Mouse (Mus musculus) embryonic fibroblast, embryonic 13.5 days (primary cell): ENCODE measurements around the gene Olfr1214. TPM values are rescaled to one million over a fixed set of nuclear protein-coding genes. Genes with fewer than 3 reads are reported as not detected.
"Not testable (repeated sequence)": the region's sequence is repeated elsewhere in the genome, so short reads cannot be mapped to it uniquely, and the experiment has no call there.

Source experiments
- H3K27ac ChIP-seq: 2 replicates; pipeline ENCODE4 v1.5.1; 2012; ENCODE audit warnings: low read length, control low read depth, inconsistent platforms; ENCODE audit not compliant: insufficient read depth
- H3K4me1 ChIP-seq: 2 replicates; pipeline ENCODE4 v1.6.1; 2011; ENCODE audit warnings: low read length; ENCODE audit not compliant: control insufficient read depth, insufficient read depth
- H3K4me3 ChIP-seq: 2 replicates; pipeline ENCODE4 v1.5.1; 2011; ENCODE audit warnings: mild to moderate bottlenecking, control low read depth, low read length; ENCODE audit not compliant: insufficient read depth
- CTCF ChIP-seq: IDR thresholded peaks from 2 replicates; pipeline ENCODE4 v1.5.1; 2011; ENCODE audit warnings: mild to moderate bottlenecking, control low read depth, low read length, moderate library complexity, borderline replicate concordance; ENCODE audit not compliant: insufficient read depth
- POLR2A ChIP-seq: IDR thresholded peaks from 2 replicates; pipeline ENCODE4 v1.6.1; 2011; ENCODE audit warnings: low read depth, mild to moderate bottlenecking, control low read depth, low read length, moderate library complexity
- polyA plus RNA-seq: library from polyadenylated mRNA; stranded (reverse); fragments of >200 nt; gene quantifications from 2 replicates; pipeline ENCODE4 v1.2.4, GENCODE M21; 2011; ENCODE audit warnings: low read depth; ENCODE audit not compliant: missing spikeins, insufficient read length

Gene Olfr1214
- not detected in 2 replicates for polyA plus RNA-seq

DNA sequence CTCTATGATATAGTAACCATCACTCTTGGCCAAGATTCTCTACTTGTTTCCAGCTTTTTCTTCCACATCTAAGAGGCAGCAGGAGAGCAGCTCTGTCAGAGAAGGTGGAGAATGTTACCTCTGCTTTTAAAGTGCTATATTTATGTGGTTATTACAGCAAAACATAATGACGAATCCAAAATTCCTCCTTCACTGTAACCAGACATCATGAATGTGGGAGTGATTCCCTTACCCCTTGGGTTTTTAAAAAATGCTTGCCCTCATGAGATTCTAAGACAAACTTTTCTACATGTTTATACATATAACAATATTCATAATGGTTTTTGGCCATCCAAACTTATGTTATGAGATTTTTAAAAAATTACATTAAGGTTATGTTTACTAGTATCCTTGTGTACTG lies at the start of gene Olfr1214:
TSS of gene Olfr1214 (minus strand) at position 101 of the 400 bp plus-strand sequence.
- H3K27ac ChIP-seq, result no peak within 1 kb of the TSS
- TF ChIP-seq POLR2A (no peak), CTCF (no peak)
- H3K4me3 ChIP-seq, result no peak within 1 kb of the TSS
- H3K4me1 ChIP-seq, result no peaks in the 10 kb centered on the region

DNA sequence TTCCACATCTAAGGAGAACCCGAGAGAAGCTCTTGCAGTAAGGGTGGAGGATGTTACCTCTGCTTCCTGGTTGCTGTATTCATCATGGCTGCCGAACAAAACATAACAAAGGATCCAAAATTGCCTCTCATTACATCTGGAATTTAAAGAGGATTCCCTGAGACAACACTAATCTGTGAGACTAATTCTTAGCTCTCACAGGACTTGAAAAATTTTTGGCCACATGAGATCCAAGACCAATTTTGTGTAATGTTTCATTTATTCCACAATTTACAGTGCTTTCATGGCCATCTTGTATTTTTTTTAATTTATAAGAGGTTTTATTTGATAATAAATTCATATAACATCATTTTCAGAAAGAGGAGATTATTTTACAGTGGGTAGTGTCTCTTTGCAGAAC lies 39.5 kb upstream of the Olfr1214 start, which contains the start of gene Olfr1217:
TSS of gene Olfr1217 (minus strand) at position 101 of the 400 bp plus-strand sequence.
- no peak within 1 kb of the TSS for H3K27ac ChIP-seq

DNA sequence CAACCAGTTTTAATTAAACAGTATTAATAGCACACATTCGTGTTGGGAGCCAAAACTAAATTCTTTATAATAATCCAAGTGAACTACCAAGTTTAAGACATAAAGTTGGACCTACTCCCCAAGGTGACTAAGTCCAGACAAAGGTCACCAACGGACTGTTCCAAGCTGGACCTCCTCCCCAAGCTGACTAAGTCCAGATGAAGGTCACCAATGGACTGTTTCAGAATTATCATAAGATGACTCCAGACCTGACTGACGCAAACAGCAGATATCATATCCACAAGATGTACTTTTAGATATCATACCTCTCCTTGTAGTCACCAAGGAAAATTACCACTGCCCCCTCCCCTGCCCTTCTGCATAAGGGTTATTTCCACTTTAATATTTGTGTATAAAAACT lies 29.0 kb upstream of the Olfr1214 start:
- H3K4me1 ChIP-seq, H3K4me3 ChIP-seq, H3K27ac ChIP-seq: not testable (repeated sequence)

More for the DNA sequence above, 39.5 kb upstream of the Olfr1214 start, which contains the start of gene Olfr1217:
- H3K4me3 ChIP-seq, result no peak within 1 kb of the TSS
- no peak for TF ChIP-seq POLR2A
- TF ChIP-seq CTCF, result no peak
- no peaks in the 10 kb centered on the region for H3K4me1 ChIP-seq

DNA sequence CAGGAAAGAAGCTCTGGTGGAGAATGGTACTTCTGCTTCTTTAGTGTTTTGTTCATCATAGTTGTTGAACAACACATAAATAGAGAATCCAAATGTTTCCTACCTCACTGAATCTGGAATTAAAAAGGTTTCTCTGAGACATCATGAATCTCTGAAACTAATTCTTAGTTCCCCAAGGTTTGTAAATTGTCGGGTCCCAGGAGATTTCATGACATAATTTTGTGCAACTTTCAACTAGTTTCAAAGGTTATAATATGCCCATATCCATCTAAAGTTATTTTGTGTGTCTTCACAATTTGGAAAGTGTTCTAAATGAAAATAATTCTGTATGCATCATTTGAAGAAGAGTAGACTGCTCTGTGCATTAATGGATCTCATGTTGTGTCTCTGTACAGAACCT lies 25.8 kb upstream of the Olfr1214 start, which contains the start of gene Olfr1216:
TSS of gene Olfr1216 (minus strand) at position 101 of the 400 bp plus-strand sequence.
- TF ChIP-seq POLR2A, result no peak
- no peak for TF ChIP-seq CTCF
- Histone ChIP-seq H3K4me1 (no peaks in the 10 kb centered on the region), H3K4me3 (no peak within 1 kb of the TSS), H3K27ac (no peak within 1 kb of the TSS)

DNA sequence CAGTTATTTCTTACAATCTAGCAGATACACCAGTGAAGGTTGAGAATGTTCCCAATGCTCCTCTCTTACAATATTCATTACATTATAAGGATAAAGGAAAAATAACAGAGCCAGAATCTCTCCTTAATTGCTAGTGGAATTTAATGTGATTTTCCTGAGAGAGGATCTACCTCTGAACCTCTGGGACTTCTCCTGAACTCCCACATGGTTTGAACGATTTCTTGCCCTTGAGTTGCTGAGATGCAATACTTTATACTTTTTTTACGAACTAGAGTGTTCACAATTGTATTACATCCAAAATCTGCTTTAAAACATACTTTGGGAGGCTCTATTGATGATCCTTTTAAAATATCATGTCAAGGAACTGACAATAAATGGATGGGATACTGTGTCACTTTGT lies 14.4 kb upstream of the Olfr1214 start, which contains the start of gene Olfr1215:
TSS of gene Olfr1215 (minus strand) at position 101 of the 400 bp plus-strand sequence.
- Histone ChIP-seq H3K4me3 (no peak within 1 kb of the TSS), H3K27ac (no peak within 1 kb of the TSS), H3K4me1 (no peaks in the 10 kb centered on the region)
- TF ChIP-seq POLR2A (no peak), CTCF (no peak)

DNA sequence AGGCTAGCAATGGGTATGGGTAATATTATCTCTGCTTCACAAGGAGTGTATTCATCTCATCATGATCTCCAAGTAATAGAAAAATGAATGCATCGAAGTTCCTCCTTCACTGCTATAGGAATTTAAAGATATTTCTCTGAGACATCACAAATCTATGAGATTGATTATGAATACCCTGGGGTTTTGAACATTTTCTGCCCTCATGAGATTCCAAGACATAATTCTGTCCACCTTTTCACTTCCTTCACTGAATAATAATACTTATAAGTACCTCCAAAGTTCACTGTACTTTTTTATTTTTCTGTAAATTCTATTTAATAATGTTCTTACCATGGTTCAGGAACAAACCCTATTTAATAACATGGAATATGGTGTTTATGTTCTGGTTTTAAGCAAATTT lies 12.3 kb downstream of the Olfr1214 start, which contains the start of gene Gm13762:
TSS of gene Gm13762 (minus strand) at position 101 of the 400 bp plus-strand sequence.
- Histone ChIP-seq H3K4me1 (no peaks in the 10 kb centered on the region), H3K4me3 (no peak within 1 kb of the TSS), H3K27ac (no peak within 1 kb of the TSS)
- TF ChIP-seq POLR2A (no peak), CTCF (no peak)

DNA sequence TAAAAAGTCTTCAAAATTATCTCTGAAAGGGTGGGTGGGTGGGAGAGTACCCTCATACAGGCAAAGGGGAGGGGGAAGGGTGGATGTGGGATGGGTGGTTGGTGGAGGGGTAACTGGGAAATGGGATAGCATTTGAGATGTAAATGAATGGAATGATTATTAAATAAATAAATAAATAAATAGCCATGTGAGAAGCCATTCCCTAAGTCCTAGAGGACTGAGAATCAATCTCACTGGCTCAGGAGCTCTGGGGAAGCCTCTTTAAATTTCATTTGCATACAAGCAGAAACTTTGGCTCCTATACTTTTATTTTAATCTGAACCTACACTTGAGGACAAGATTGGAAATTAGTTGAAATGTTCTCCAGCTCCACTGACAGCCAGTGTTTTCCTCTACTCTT lies 38.8 kb downstream of the Olfr1214 start, which contains the start of gene Olfr1212:
TSS of gene Olfr1212 (plus strand) at position 301 of the 400 bp plus-strand sequence.
- H3K4me1 ChIP-seq, result no peaks in the 10 kb centered on the region
- no peak within 1 kb of the TSS for H3K4me3 ChIP-seq
- TF ChIP-seq CTCF, result no peak
- no peak for TF ChIP-seq POLR2A
- H3K27ac ChIP-seq, result no peak within 1 kb of the TSS

DNA sequence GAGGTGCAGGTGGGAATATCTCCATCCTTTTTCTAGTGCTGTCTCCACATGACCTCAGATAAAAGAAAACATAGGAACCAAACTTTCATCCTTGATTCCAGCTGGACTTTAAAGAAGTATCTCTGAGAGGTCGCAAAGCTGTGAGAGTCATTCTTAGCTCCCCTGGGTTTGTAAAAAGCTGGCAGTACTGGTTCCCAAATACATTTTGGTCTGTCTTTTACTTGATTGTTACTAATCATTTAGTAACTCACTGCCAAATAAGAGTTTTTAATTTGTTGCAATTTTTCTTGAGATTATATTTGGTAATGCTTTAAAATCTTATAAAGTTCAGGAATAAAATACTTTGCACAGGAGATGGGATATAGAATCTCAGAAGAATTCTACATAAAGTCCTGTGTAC lies 54.4 kb downstream of the Olfr1214 start, which contains the start of gene Olfr1211:
TSS of gene Olfr1211 (minus strand) at position 101 of the 400 bp plus-strand sequence.
- H3K4me1 ChIP-seq, result no peaks in the 10 kb centered on the region
- no peak within 1 kb of the TSS for H3K4me3 ChIP-seq
- TF ChIP-seq POLR2A (no peak), CTCF (no peak)
- H3K27ac ChIP-seq, result no peak within 1 kb of the TSS

Other genes with a start within 250 kb of the Olfr1214 start
- not detected in 2 replicates for gene Olfr1198, start 241.3 kb downstream of the Olfr1214 start, polyA plus RNA-seq
- gene Olfr1199, start 232.2 kb downstream of the Olfr1214 start, polyA plus RNA-seq, result not detected in 2 replicates
- gene Olfr1200, start 222.2 kb downstream of the Olfr1214 start, polyA plus RNA-seq, result not detected in 2 replicates
- gene Olfr1201, start 199.6 kb downstream of the Olfr1214 start, polyA plus RNA-seq, result not detected in 2 replicates
- gene Olfr1202, start 178.2 kb downstream of the Olfr1214 start, polyA plus RNA-seq, result not detected in 2 replicates
- gene Olfr1205, start 162.9 kb downstream of the Olfr1214 start, polyA plus RNA-seq, result not detected in 2 replicates
- gene Olfr1204, start 143.4 kb downstream of the Olfr1214 start, polyA plus RNA-seq, result not detected in 2 replicates
- gene Olfr1206, start 129.4 kb downstream of the Olfr1214 start, polyA plus RNA-seq, result not detected in 2 replicates
- not detected in 2 replicates for gene Olfr1208, start 90.3 kb downstream of the Olfr1214 start, polyA plus RNA-seq
- gene Olfr1209, start 77.5 kb downstream of the Olfr1214 start, polyA plus RNA-seq, result not detected in 2 replicates
- not detected in 2 replicates for gene Olfr1211, start 54.5 kb downstream of the Olfr1214 start, polyA plus RNA-seq
- gene Olfr1212, start 38.7 kb downstream of the Olfr1214 start, polyA plus RNA-seq, result not detected in 2 replicates
- not detected in 2 replicates for gene Gm13762, start 12.4 kb downstream of the Olfr1214 start, polyA plus RNA-seq
- not detected in 2 replicates for gene Olfr1215, start 14.3 kb upstream of the Olfr1214 start, polyA plus RNA-seq
- gene Olfr1216, start 25.7 kb upstream of the Olfr1214 start, polyA plus RNA-seq, result not detected in 2 replicates
- not detected in 2 replicates for gene Olfr1217, start 39.4 kb upstream of the Olfr1214 start, polyA plus RNA-seq
- gene Olfr1218, start 68.5 kb upstream of the Olfr1214 start, polyA plus RNA-seq, result not detected in 2 replicates
- gene Olfr1219, start 90.9 kb upstream of the Olfr1214 start, polyA plus RNA-seq, result not detected in 2 replicates
- gene Olfr1220, start 114.2 kb upstream of the Olfr1214 start, polyA plus RNA-seq, result not detected in 2 replicates
- not detected in 2 replicates for gene Olfr1221, start 124.6 kb upstream of the Olfr1214 start, polyA plus RNA-seq
- not detected in 2 replicates for gene Olfr1222, start 140.4 kb upstream of the Olfr1214 start, polyA plus RNA-seq
- gene Olfr1223, start 158.9 kb upstream of the Olfr1214 start, polyA plus RNA-seq, result not detected in 2 replicates
- not detected in 2 replicates for gene Olfr1224-ps1, start 171.4 kb upstream of the Olfr1214 start, polyA plus RNA-seq
- not detected in 2 replicates for gene Olfr1225, start 182.0 kb upstream of the Olfr1214 start, polyA plus RNA-seq
- gene Olfr1226, start 207.4 kb upstream of the Olfr1214 start, polyA plus RNA-seq, result not detected in 2 replicates